Mouse (Mus musculus) 3T3-L1 (cell line): Measurements from ENCODE around the gene Prph2.

Source experiments
- DNase-seq: peaks from one replicate; pipeline ENCODE4 v3.0.0-alpha.2; 2015; ENCODE audit warnings: low read depth, low spot score

The Prph2 gene

GRCm38 (mm10) chr17:46910186-46910585 lies at the start of gene Prph2:
TSS of gene Prph2 (plus strand) at chr17:46910459.
- no peak for DNase-seq

GRCm38 (mm10) chr17:46864566-46865195 lies 45.6 kb upstream of the Prph2 start:
- DNase-seq, result no peak

DNA sequence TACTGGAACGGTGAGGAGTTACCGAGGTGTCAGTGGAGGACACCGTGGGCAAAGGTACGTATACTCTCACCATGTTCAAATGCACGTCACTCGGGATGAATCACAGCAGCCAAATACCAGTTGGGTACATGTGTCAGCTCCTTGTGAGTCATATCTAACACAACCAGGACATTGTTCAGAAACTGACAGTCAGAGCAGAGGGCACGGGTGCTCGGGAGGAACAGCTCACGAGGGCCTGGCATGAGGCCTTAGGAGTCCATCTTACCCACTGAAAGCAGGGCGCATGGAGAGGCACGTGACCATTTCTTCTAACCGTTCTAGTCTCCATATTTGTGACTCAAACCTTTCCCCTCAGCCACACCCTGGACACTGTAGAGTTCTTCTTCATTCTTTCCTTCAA lies 43.4 kb upstream of the Prph2 start:
- DNase-seq, result peak; percentile 98

- DNase-seq, result no peak
Measured at GRCm38 (mm10) chr17:46870204-46870798, 40.0 kb upstream of the Prph2 start.

- no peak for DNase-seq
Measured at GRCm38 (mm10) chr17:46870913-46871312, 39.3 kb upstream of the Prph2 start.

DNA sequence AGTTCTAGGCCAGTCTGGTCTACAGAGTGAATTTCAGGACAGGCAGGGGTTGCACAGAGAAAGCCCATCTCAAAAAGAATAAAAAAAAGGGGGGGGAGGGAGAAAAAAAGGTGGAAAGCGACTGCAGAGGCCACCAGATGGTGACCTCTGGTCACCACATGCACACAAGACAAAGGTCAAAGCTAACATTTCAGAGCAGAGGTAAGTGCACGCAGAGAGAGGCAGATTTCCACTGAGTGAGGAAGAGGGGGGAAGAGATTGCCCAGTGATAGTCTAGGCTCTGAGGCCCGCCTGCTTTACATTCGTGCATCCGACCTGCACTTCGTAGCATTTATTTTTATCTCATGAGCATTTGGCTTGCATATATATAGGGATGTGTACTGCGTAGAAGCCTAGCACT lies 37.5 kb upstream of the Prph2 start:
- no peak for DNase-seq

DNA sequence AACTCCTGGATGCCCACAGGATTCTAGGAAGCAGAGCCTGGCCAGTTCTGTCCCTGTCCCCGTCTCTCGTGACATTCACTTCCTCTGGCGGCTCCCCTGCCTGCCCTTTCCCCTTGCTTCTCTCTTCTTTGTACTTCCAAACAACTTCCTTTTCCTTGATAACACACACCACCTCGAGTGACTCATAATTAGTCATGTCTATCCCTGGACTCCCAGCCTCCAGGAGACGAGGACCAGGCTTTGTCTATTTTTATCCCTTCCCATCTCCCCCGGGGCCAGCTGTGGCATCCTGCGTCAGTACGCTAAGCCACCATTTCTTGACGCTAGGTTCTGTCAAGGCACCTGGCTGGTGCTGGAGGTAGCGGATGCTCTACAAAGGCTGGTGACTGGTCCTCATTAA lies 36.1 kb upstream of the Prph2 start:
- peak; percentile 96 for DNase-seq

DNA sequence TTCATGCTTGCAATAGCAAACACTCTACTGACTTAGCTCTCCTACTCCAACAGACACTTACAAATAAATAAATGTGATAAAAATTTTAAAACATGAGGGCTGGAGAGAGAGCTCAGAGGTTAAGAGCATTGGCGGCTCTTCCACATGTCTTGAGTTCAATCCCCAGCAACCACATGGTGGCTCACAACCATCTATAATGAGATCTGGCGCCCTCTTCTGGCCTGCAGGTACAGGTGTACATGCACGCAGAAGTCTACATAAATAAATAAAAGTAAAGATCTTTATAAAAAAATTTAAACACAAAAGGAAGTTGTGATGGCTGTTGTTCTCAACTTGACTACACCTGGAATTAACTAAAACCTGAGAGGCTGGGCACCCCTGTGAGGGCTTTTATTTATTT lies 34.6 kb upstream of the Prph2 start:
- no peak for DNase-seq

GRCm38 (mm10) chr17:46876371-46876950 lies 33.8 kb upstream of the Prph2 start:
- peak; percentile 94 for DNase-seq

- DNase-seq, result no peak
Measured at GRCm38 (mm10) chr17:46877061-46877460, 33.2 kb upstream of the Prph2 start.

DNA sequence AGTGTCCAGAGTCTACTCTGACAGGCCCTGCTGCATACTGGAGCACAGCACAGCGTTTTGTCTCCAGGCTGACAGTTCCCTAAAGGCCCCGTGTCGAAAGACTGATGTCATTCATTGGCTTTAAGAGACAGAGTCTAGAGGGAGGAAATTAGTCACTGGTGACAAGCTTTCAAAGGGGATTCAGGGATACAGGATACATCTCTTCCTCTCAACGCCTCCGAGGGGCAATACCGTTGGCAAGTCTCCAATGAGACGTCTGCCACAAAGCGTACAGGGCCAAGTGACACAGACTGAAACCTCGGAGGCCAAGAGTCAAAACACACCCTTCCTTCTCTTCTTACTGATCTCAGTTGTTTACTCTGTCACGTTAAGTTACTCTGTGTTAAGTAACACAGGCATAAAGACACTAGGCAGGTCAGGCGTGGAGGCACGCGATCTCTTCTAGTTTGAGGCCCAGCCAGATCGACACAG lies 30.4 kb upstream of the Prph2 start:
- DNase-seq, result peak; percentile 91

GRCm38 (mm10) chr17:46880322-46880721 lies 29.9 kb upstream of the Prph2 start:
- DNase-seq, result peak; percentile 20

GRCm38 (mm10) chr17:46881728-46882127 lies 28.5 kb upstream of the Prph2 start:
- DNase-seq, result no peak

- no peak for DNase-seq
Measured at GRCm38 (mm10) chr17:46883107-46883506, 27.2 kb upstream of the Prph2 start.

GRCm38 (mm10) chr17:46884766-46885165 lies 25.5 kb upstream of the Prph2 start:
- no peak for DNase-seq

GRCm38 (mm10) chr17:46885218-46885909 lies 24.9 kb upstream of the Prph2 start:
- no peak for DNase-seq

GRCm38 (mm10) chr17:46885910-46886643 lies 24.2 kb upstream of the Prph2 start:
- no peak for DNase-seq

DNA sequence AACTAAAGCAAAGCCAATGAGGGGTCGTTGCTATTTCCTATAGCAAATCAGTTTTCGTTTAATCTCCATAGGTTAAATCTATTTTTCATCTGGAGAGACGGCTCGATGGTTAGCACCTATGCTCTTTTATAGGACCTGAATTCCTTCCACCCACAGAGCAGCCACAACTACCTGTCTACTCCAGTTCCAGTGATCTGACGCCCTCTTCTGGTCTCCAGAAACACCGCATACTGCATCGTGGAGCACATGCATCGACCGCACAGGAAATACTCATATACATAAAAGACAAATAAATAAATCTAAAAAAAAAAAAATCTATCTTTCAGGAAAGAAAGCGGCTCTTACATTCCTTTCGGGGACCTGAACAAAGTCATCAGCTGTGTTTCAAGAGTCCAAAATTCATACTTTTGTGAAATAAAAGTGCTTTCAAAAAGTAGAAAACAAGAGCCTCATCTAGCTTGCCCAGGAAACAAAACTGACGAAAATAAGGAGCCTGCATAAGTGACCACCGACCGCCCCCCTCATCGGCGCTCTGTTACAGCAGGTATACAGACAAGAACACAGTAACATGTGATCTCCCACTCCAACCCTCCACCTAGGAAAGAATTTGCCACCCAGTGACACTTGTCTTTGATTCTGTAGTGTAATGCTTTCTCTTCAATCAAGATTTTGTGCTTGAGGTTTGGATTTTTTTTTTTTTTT lies 21.6 kb upstream of the Prph2 start:
- peak; percentile 81 for DNase-seq

- peak; percentile 89 for DNase-seq
Measured at GRCm38 (mm10) chr17:46889450-46890084, 20.7 kb upstream of the Prph2 start.

DNA sequence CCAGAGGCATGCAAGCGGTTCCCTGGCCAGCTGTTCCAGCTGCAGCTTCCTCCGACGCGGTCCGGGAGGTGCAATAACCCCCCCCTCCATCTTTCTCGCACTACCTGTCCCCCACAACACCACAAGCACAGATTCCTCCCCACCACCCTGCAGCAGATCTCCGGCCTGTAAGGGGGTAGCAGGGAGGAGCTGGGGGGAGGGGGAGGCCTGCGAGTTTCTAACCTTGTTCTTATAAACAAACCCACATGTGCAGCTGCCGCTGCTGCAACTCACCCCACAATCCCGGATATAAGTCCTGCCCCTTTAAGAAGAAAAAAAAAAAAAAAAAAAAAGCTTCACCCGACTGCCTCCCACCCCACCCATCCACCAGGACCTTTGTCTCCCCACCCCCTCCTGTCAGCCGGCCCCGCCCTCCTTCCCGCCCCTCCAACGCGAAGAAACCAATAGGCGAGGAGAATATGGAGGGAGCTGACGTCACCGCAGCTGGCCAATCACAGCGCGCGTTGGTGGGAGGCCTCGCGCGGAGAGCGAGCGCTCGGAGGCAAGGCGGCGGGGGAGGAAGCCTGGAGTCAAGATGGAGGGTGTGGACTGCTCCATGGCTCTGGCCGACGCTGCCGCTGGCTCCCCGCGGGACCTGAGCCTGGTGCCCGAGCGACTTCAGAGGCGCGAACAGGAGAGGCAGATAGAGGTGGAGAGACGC lies 20.0 kb upstream of the Prph2 start, which contains the start of gene Tbcc:
Tbcc (plus strand) TSS at position 569 of the 700 bp plus-strand sequence.
- peak; percentile 97 for DNase-seq
